Mouse (Mus musculus): ENCODE results near the gene Gpatch1.

- TF ChIP-seq CTCF (IDR thresholded peaks at IDR 0.05; ENCODE audit: low read depth) (no peak), EP300 (optimal IDR thresholded peaks at IDR 0.05) (no peak)
These were observed 35.1 kb upstream of the Gpatch1 start for GRCm38 (mm10) chr7:35353306-35353705.

Measured in stomach, postnatal 0 days (tissue).